Mouse (Mus musculus): Measurements from ENCODE around the gene Tlr13. TPM values are rescaled to one million over a fixed set of nuclear protein-coding genes. Genes with fewer than 3 reads are reported as not detected.

The Tlr13 gene
- polyA plus RNA-seq, 1 experiment from 2014 or later: 0.17 TPM

GRCm38 (mm10) chrX:106154180-106154586, 11.2 kb downstream of the Tlr13 start:
- H3K4me1 ChIP-seq: no peaks in the 10 kb centered on the region
- no peaks in the 10 kb centered on the region for H3K27me3 ChIP-seq
- ATAC-seq (ENCODE audit: low FRiP score): no peak
- no peak overlapping the region for H3K4me2 ChIP-seq
- no peaks in the 10 kb centered on the region for H3K36me3 ChIP-seq (replicated peaks)
- H3K27ac ChIP-seq: no peak overlapping the region
- H3K9me3 ChIP-seq: no peaks in the 10 kb centered on the region
- no peak overlapping the region for H3K4me3 ChIP-seq (replicated peaks)
- H3K9ac ChIP-seq: no peak overlapping the region

- no peak overlapping the region for H3K9ac ChIP-seq
- H3K9me3 ChIP-seq: no peaks in the 10 kb centered on the region
- no peaks in the 10 kb centered on the region for H3K27me3 ChIP-seq
- no peak overlapping the region for H3K4me2 ChIP-seq
- no peak for ATAC-seq (ENCODE audit: low FRiP score)
- H3K4me3 ChIP-seq (replicated peaks): no peak overlapping the region
- 87% methylated on average over 4 of the region's 4 CpGs for WGBS
- H3K36me3 ChIP-seq (replicated peaks): no peaks in the 10 kb centered on the region
- H3K4me1 ChIP-seq: no peaks in the 10 kb centered on the region
- no peak overlapping the region for H3K27ac ChIP-seq
Measured at GRCm38 (mm10) chrX:106155892-106156291, 12.9 kb downstream of the Tlr13 start.

- no peak for ATAC-seq (ENCODE audit: low FRiP score)
- Histone ChIP-seq H3K9ac (no peak overlapping the region), H3K4me1 (no peaks in the 10 kb centered on the region), H3K36me3 (replicated peaks) (no peaks in the 10 kb centered on the region), H3K27ac (no peak overlapping the region), H3K4me3 (replicated peaks) (no peak overlapping the region), H3K27me3 (no peaks in the 10 kb centered on the region), H3K9me3 (no peaks in the 10 kb centered on the region), H3K4me2 (no peak overlapping the region)
- 72% methylated on average over 5 of the region's 5 CpGs for WGBS
Measured at GRCm38 (mm10) chrX:106163995-106164394, 21.0 kb downstream of the Tlr13 start.

GRCm38 (mm10) chrX:106164555-106164954, 21.6 kb downstream of the Tlr13 start:
- H3K4me1 ChIP-seq: no peaks in the 10 kb centered on the region
- H3K27ac ChIP-seq: no peak overlapping the region
- no peak overlapping the region for H3K4me2 ChIP-seq
- ATAC-seq (ENCODE audit: low FRiP score): no peak
- no peaks in the 10 kb centered on the region for H3K36me3 ChIP-seq (replicated peaks)
- H3K4me3 ChIP-seq (replicated peaks): no peak overlapping the region
- 71% methylated on average over 5 of the region's 5 CpGs for WGBS
- H3K27me3 ChIP-seq: no peaks in the 10 kb centered on the region
- no peak overlapping the region for H3K9ac ChIP-seq
- H3K9me3 ChIP-seq: no peaks in the 10 kb centered on the region

GRCm38 (mm10) chrX:106165089-106165488, 22.1 kb downstream of the Tlr13 start:
- no peak overlapping the region for H3K27ac ChIP-seq
- no peaks in the 10 kb centered on the region for H3K36me3 ChIP-seq (replicated peaks)
- no peaks in the 10 kb centered on the region for H3K4me1 ChIP-seq
- H3K9me3 ChIP-seq: no peaks in the 10 kb centered on the region
- no peaks in the 10 kb centered on the region for H3K27me3 ChIP-seq
- no peak for ATAC-seq (ENCODE audit: low FRiP score)
- H3K4me2 ChIP-seq: no peak overlapping the region
- 89% methylated on average over 1 of the region's 1 CpGs for WGBS
- no peak overlapping the region for H3K9ac ChIP-seq
- no peak overlapping the region for H3K4me3 ChIP-seq (replicated peaks)

- WGBS: 26% methylated on average over 18 of the region's 18 CpGs
- peak; percentile 90 for ATAC-seq (ENCODE audit: low FRiP score)
- H3K27me3 ChIP-seq: no peaks in the 10 kb centered on the region
- H3K27ac ChIP-seq: no peak overlapping the region
- peak overlapping the region; percentile 28 for H3K4me3 ChIP-seq (replicated peaks)
- no peaks in the 10 kb centered on the region for H3K36me3 ChIP-seq (replicated peaks)
- no peaks in the 10 kb centered on the region for H3K9me3 ChIP-seq
- 0 out of 2 replicates have a peak overlapping the region, but pooled peaks have one; percentile 12 for H3K9ac ChIP-seq
- H3K4me2 ChIP-seq: peak overlapping the region; percentile 47
- H3K4me1 ChIP-seq: no peaks in the 10 kb centered on the region
Measured at GRCm38 (mm10) chrX:106171106-106171852, 28.3 kb downstream of the Tlr13 start.

GRCm38 (mm10) chrX:106171853-106172154, 28.8 kb downstream of the Tlr13 start:
- no peaks in the 10 kb centered on the region for H3K9me3 ChIP-seq
- WGBS: 61% methylated on average over 6 of the region's 6 CpGs
- no peak overlapping the region for H3K9ac ChIP-seq
- ATAC-seq (ENCODE audit: low FRiP score): no peak
- H3K4me1 ChIP-seq: no peaks in the 10 kb centered on the region
- H3K27ac ChIP-seq: no peak overlapping the region
- H3K36me3 ChIP-seq (replicated peaks): no peaks in the 10 kb centered on the region
- H3K27me3 ChIP-seq: no peaks in the 10 kb centered on the region
- peak overlapping the region; percentile 47; the same call in 1 of the 2 replicates for H3K4me2 ChIP-seq
- H3K4me3 ChIP-seq (replicated peaks): no peak overlapping the region; the same call in 1 of the 2 replicates

GRCm38 (mm10) chrX:106176331-106176730, 33.3 kb downstream of the Tlr13 start:
- no peaks in the 10 kb centered on the region for H3K4me1 ChIP-seq
- no peaks in the 10 kb centered on the region for H3K27me3 ChIP-seq
- H3K36me3 ChIP-seq (replicated peaks): no peaks in the 10 kb centered on the region
- no peak overlapping the region for H3K4me2 ChIP-seq
- H3K27ac ChIP-seq: no peak overlapping the region
- WGBS: 63% methylated on average over 9 of the region's 9 CpGs
- ATAC-seq (ENCODE audit: low FRiP score): no peak
- no peaks in the 10 kb centered on the region for H3K9me3 ChIP-seq
- no peak overlapping the region for H3K4me3 ChIP-seq (replicated peaks)
- H3K9ac ChIP-seq: no peak overlapping the region

- no peaks in the 10 kb centered on the region for H3K36me3 ChIP-seq (replicated peaks)
- 39% methylated on average over 4 of the region's 4 CpGs for WGBS
- peaks cover 10% of the 10 kb centered on the region for H3K4me1 ChIP-seq
- H3K27me3 ChIP-seq: no peaks in the 10 kb centered on the region
- H3K27ac ChIP-seq: no peak overlapping the region
- no peaks in the 10 kb centered on the region for H3K9me3 ChIP-seq
- ATAC-seq (ENCODE audit: low FRiP score): no peak
- no peak overlapping the region for H3K4me2 ChIP-seq
- H3K9ac ChIP-seq: no peak overlapping the region
- no peak overlapping the region for H3K4me3 ChIP-seq (replicated peaks)
Measured at GRCm38 (mm10) chrX:106184279-106184678, 41.3 kb downstream of the Tlr13 start.

GRCm38 (mm10) chrX:106185706-106186105, 42.7 kb downstream of the Tlr13 start:
- H3K4me3 ChIP-seq (replicated peaks): no peak overlapping the region
- peak; percentile 24; the same call in 1 of the 2 replicates for ATAC-seq (ENCODE audit: low FRiP score)

GRCm38 (mm10) chrX:106186713-106187649, 44.0 kb downstream of the Tlr13 start, which contains the start of gene Pgk1:
TSS of gene Pgk1 (plus strand) at chrX:106187100.
- Histone ChIP-seq H3K9ac (peak within 1 kb of the TSS; percentile 66), H3K36me3 (replicated peaks) (no peaks in the 10 kb centered on the region), H3K4me1 (peaks cover 15% of the 10 kb centered on the region), H3K9me3 (no peaks in the 10 kb centered on the region), H3K4me2 (peak within 1 kb of the TSS; percentile 58), H3K27ac (peak within 1 kb of the TSS; percentile 85), H3K27me3 (no peaks in the 10 kb centered on the region), H3K4me3 (replicated peaks) (peak within 1 kb of the TSS; percentile 53)
- peak; percentile 97 for ATAC-seq (ENCODE audit: low FRiP score)
- 17% methylated on average over 40 of the region's 55 CpGs for WGBS

More at GRCm38 (mm10) chrX:106185706-106186105, 42.7 kb downstream of the Tlr13 start:
- 20% methylated on average over 5 of the region's 5 CpGs for WGBS
- no peaks in the 10 kb centered on the region for H3K36me3 ChIP-seq (replicated peaks)
- H3K4me1 ChIP-seq: peaks cover 15% of the 10 kb centered on the region
- no peaks in the 10 kb centered on the region for H3K9me3 ChIP-seq
- no peak overlapping the region for H3K9ac ChIP-seq
- peak overlapping the region; percentile 85 for H3K27ac ChIP-seq
- no peaks in the 10 kb centered on the region for H3K27me3 ChIP-seq
- H3K4me2 ChIP-seq: peak overlapping the region; percentile 30

GRCm38 (mm10) chrX:106187737-106188136, 44.7 kb downstream of the Tlr13 start:
- WGBS: 29% methylated on average over 12 of the region's 12 CpGs
- Histone ChIP-seq H3K27ac (0 out of 2 replicates have a peak overlapping the region, but pooled peaks have one; percentile 69), H3K9ac (peak overlapping the region; percentile 66), H3K9me3 (no peaks in the 10 kb centered on the region), H3K4me3 (replicated peaks) (peak overlapping the region; percentile 53), H3K27me3 (no peaks in the 10 kb centered on the region), H3K4me1 (peaks cover 15% of the 10 kb centered on the region), H3K4me2 (peak overlapping the region; percentile 58), H3K36me3 (replicated peaks) (no peaks in the 10 kb centered on the region)
- ATAC-seq (ENCODE audit: low FRiP score): no peak
